Comparison of ENCODE assay signal across 8 mouse cellular contexts in genomic region chr11:69036486-69037230, GRCm38 (mm10). TPM values are rescaled to one million over a fixed set of nuclear protein-coding genes. Genes with fewer than 3 reads are reported as not detected.
DNase-seq lines count a peak whose midpoint lies in the region; ATAC-seq lines count a peak whose summit lies in the region.

No protein-coding gene starts in this region.

- no peaks in the 10 kb centered on the region for H3K9me3 ChIP-seq in intestine, embryonic 16.5 days (ENCODE audit: control insufficient read depth, low read length)
- H3K9me3 ChIP-seq in midbrain, embryonic 12.5 days: no peaks in the 10 kb centered on the region

- peaks cover 9% of the 10 kb centered on the region for H3K36me3 ChIP-seq in intestine, embryonic 16.5 days (ENCODE audit: control insufficient read depth, insufficient read depth, low read length)
- H3K36me3 ChIP-seq in midbrain, embryonic 12.5 days: peaks cover 29% of the 10 kb centered on the region

- DNase-seq in ZHBTc4 (ENCODE audit: low read depth, low spot score): peak; percentile 78
- peak; percentile 87 to 97 for DNase-seq in cerebellum, postnatal 36 days
- DNase-seq in gastrocnemius, postnatal 14 days: peak; percentile 62
- peak; percentile 87 to 89 for DNase-seq in left cerebral cortex, postnatal 36 days (ENCODE audit: low spot score in 2 of 2)
- DNase-seq in spleen, adult 12 weeks (ENCODE audit: low spot score): peak; percentile 85

- H3K4me2 ChIP-seq in intestine, embryonic 16.5 days (ENCODE audit: low read depth, low read length): peak overlapping the region; percentile 71
- H3K4me2 ChIP-seq in midbrain, embryonic 12.5 days (replicated peaks): peak overlapping the region; percentile 54

- WGBS in intestine, embryonic 16.5 days: 8% methylated on average over 20 of the region's 20 CpGs
- 11% methylated on average over 20 of the region's 20 CpGs for WGBS in midbrain, embryonic 12.5 days

- H3K4me1 ChIP-seq in intestine, embryonic 16.5 days (ENCODE audit: control insufficient read depth, insufficient read depth, low read length): peaks cover 25% of the 10 kb centered on the region
- H3K4me1 ChIP-seq in midbrain, embryonic 12.5 days: peaks cover 25% of the 10 kb centered on the region

- ATAC-seq in intestine, embryonic 16.5 days: peak; percentile 27; the same call in 1 of the 2 replicates
- ATAC-seq in midbrain, embryonic 12.5 days (ENCODE audit: low FRiP score, low read depth): no peak
- no peak for ATAC-seq in activated CD4-positive, CD25-positive, alpha-beta regulatory T cell, adult 4 months

- peak overlapping the region; percentile 79 for H3K4me3 ChIP-seq in intestine, embryonic 16.5 days (ENCODE audit: low read length)
- peak overlapping the region; percentile 68 for H3K4me3 ChIP-seq in midbrain, embryonic 12.5 days

- intact Hi-C loops in gastrocnemius, postnatal 14 days (cut with DNase I; ENCODE audit: low total_unique reads): loop anchor here (2.0 kb wide), 1 partner anchor 68 kb away; the partner anchor contains the start of gene Slc25a35
- intact Hi-C loops in left cerebral cortex, postnatal 36 days (cut with DNase I): no loop called here

- peak overlapping the region; percentile 74 for H3K9ac ChIP-seq in intestine, embryonic 16.5 days (ENCODE audit: low read depth, low read length)
- H3K9ac ChIP-seq in midbrain, embryonic 12.5 days (replicated peaks): peak overlapping the region; percentile 74

- H3K27ac ChIP-seq in intestine, embryonic 16.5 days (ENCODE audit: low read length): peak overlapping the region; percentile 81
- H3K27ac ChIP-seq in midbrain, embryonic 12.5 days (replicated peaks): peak overlapping the region; percentile 79

- no peaks in the 10 kb centered on the region for H3K27me3 ChIP-seq in intestine, embryonic 16.5 days (replicated peaks; ENCODE audit: control insufficient read depth, insufficient read depth, low read length)
- H3K27me3 ChIP-seq in midbrain, embryonic 12.5 days: no peaks in the 10 kb centered on the region

RNA-seq across cellular contexts. Expression of gene Aurkb, which starts 8.8 kb away (rescaled TPM):
- 1 to 10 TPM; 4.2 to 4.4 TPM for total RNA-seq in gastrocnemius, postnatal 14 days (2021)
- polyA plus RNA-seq in intestine, embryonic 16.5 days (2015; fragmentation: Nextera tagmentation; extraction: Ambion mirVana): 114 and 139 TPM in 2 replicates
- total RNA-seq in left cerebral cortex, postnatal 36 days (2021): 1 to 10 TPM in 1 of 2 experiments, under 1 TPM in 1; 0.43 to 1.1 TPM
- 139 and 142 TPM in 2 replicates for polyA plus RNA-seq in midbrain, embryonic 12.5 days (2016; fragmentation: Nextera tagmentation; extraction: Ambion mirVana)
- 10 to 100 TPM; 24.3 to 33.5 TPM for polyA plus RNA-seq in activated CD4-positive, CD25-positive, alpha-beta regulatory T cell, adult 4 months (2017; shearing (Covaris generic))

RNA-seq across cellular contexts. Expression of gene Ctc1, which starts 20.9 kb away (rescaled TPM):
- 1 to 10 TPM; 7.5 to 8.1 TPM for total RNA-seq in gastrocnemius, postnatal 14 days (2021)
- 36.8 and 38.5 TPM in 2 replicates for polyA plus RNA-seq in intestine, embryonic 16.5 days (2015; fragmentation: Nextera tagmentation; extraction: Ambion mirVana)
- total RNA-seq in left cerebral cortex, postnatal 36 days (2021): 10 to 100 TPM; 38.1 to 40.5 TPM
- 72.4 and 77.1 TPM in 2 replicates for polyA plus RNA-seq in midbrain, embryonic 12.5 days (2016; fragmentation: Nextera tagmentation; extraction: Ambion mirVana)
- 10 to 100 TPM in 1 of 2 experiments, 1 to 10 TPM in 1; 8.7 to 14.6 TPM for polyA plus RNA-seq in activated CD4-positive, CD25-positive, alpha-beta regulatory T cell, adult 4 months (2017; shearing (Covaris generic))

RNA-seq across cellular contexts. Expression of gene Borcs6, which starts 22.9 kb away (rescaled TPM):
- total RNA-seq in gastrocnemius, postnatal 14 days (2021): 10 to 100 TPM; 13.5 to 14.3 TPM
- polyA plus RNA-seq in intestine, embryonic 16.5 days (2015; fragmentation: Nextera tagmentation; extraction: Ambion mirVana): 8.0 and 8.6 TPM in 2 replicates
- 10 to 100 TPM; 30.7 to 38.4 TPM for total RNA-seq in left cerebral cortex, postnatal 36 days (2021)
- 13.3 and 16.3 TPM in 2 replicates for polyA plus RNA-seq in midbrain, embryonic 12.5 days (2016; fragmentation: Nextera tagmentation; extraction: Ambion mirVana)
- polyA plus RNA-seq in activated CD4-positive, CD25-positive, alpha-beta regulatory T cell, adult 4 months (2017; shearing (Covaris generic)): 1 to 10 TPM; 2.1 to 2.4 TPM

RNA-seq across cellular contexts. Expression of gene Pfas, which starts 28.4 kb away (rescaled TPM):
- total RNA-seq in gastrocnemius, postnatal 14 days (2021): 1 to 10 TPM; 5.6 to 7.3 TPM
- 20.5 and 22.5 TPM in 2 replicates for polyA plus RNA-seq in intestine, embryonic 16.5 days (2015; fragmentation: Nextera tagmentation; extraction: Ambion mirVana)
- total RNA-seq in left cerebral cortex, postnatal 36 days (2021): 10 to 100 TPM; 16.1 to 24.2 TPM
- polyA plus RNA-seq in midbrain, embryonic 12.5 days (2016; fragmentation: Nextera tagmentation; extraction: Ambion mirVana): 34.7 and 38.7 TPM in 2 replicates
- 10 to 100 TPM; 20.4 to 26.3 TPM for polyA plus RNA-seq in activated CD4-positive, CD25-positive, alpha-beta regulatory T cell, adult 4 months (2017; shearing (Covaris generic))

RNA-seq across cellular contexts. Expression of gene Tmem107, which starts 33.9 kb away (rescaled TPM):
- total RNA-seq in gastrocnemius, postnatal 14 days (2021): 1 to 10 TPM; 2.9 to 4.7 TPM
- polyA plus RNA-seq in intestine, embryonic 16.5 days (2015; fragmentation: Nextera tagmentation; extraction: Ambion mirVana): 38.6 and 44.8 TPM in 2 replicates
- total RNA-seq in left cerebral cortex, postnatal 36 days (2021): 10 to 100 TPM; 19.5 to 20.5 TPM
- 45.1 and 48.3 TPM in 2 replicates for polyA plus RNA-seq in midbrain, embryonic 12.5 days (2016; fragmentation: Nextera tagmentation; extraction: Ambion mirVana)
- polyA plus RNA-seq in activated CD4-positive, CD25-positive, alpha-beta regulatory T cell, adult 4 months (2017; shearing (Covaris generic)): 1 to 10 TPM; 4.4 to 7.1 TPM
